Mouse (Mus musculus) midbrain, embryonic 12.5 days (tissue): ENCODE results near the gene Mael. TPM values are rescaled to one million over a fixed set of nuclear protein-coding genes. Genes with fewer than 3 reads are reported as not detected.

Source experiments
- ATAC-seq: fragments of 200-750 bp; cut with Nextera tagmentation; 2 replicates; pipeline ENCODE4 v1.8.0; 2017; ENCODE audit warnings: low read depth, moderate TSS enrichment, moderate library complexity; ENCODE audit not compliant: low FRiP score
- H3K27ac ChIP-seq: fragments of 300-500 bp; sonication (generic); replicated peaks from 2 replicates; pipeline ENCODE4 v1.5.1; 2016; ENCODE audit warnings: mild to moderate bottlenecking
- H3K27me3 ChIP-seq: fragments of 300-500 bp; sonication (generic); 2 replicates; pipeline ENCODE4 v1.6.1; 2016; ENCODE audit warnings: mild to moderate bottlenecking
- H3K36me3 ChIP-seq: fragments of 300-500 bp; sonication (generic); 2 replicates; pipeline ENCODE4 v1.6.1; 2016
- H3K4me1 ChIP-seq: fragments of 300-500 bp; sonication (generic); 2 replicates; pipeline ENCODE4 v1.6.1; 2016
- H3K4me2 ChIP-seq: fragments of 300-500 bp; sonication (generic); replicated peaks from 2 replicates; pipeline ENCODE4 v1.6.1; 2016; ENCODE audit warnings: mild to moderate bottlenecking, moderate library complexity
- H3K4me3 ChIP-seq: fragments of 300-500 bp; sonication (generic); 2 replicates; pipeline ENCODE4 v1.5.1; 2016; ENCODE audit warnings: mild to moderate bottlenecking
- H3K9ac ChIP-seq: fragments of 300-500 bp; sonication (generic); replicated peaks from 2 replicates; pipeline ENCODE4 v1.6.1; 2016; ENCODE audit warnings: mild to moderate bottlenecking, moderate library complexity
- H3K9me3 ChIP-seq: fragments of 300-500 bp; sonication (generic); 2 replicates; pipeline ENCODE4 v1.6.1; 2016; ENCODE audit warnings: mild to moderate bottlenecking
- WGBS: fragments of 180-500 bp; shearing (Covaris S2); methylation state at CpG from one replicate; pipeline ENCODE4 v1.1.7; 2016; 5-methylcytosine and 5-hydroxymethylcytosine counted together
- polyA plus RNA-seq: library from polyadenylated mRNA; unstranded; fragments of >200 nt; fragmentation: Nextera tagmentation; extraction: Ambion mirVana; gene quantifications from 2 replicates; pipeline ENCODE4 v1.2.1, GENCODE M21; 2016

The Mael gene
- polyA plus RNA-seq, 1 experiment from 2014 or later: 0.10 TPM

DNA sequence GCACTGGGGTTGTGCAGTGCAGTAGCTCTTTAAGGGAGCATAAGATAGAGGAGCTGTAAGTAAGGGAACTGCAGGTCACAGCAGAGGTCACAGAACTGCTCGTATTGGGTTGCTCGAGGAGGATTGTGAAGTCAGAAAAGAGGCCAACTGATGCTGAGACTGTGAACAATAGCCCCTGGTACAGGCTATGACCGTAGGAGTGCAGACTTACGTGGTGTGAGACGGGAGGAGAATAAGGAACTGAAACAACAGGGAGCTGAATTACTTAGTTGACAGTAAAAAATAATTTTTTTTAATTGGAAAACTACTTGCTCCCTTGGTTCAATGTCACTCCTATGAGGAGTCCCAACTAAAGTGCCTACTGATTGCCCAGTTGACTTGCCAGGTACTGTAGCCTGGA lies 34.4 kb downstream of the Mael start:
- Histone ChIP-seq H3K4me2 (no peak overlapping the region), H3K36me3 (no peaks in the 10 kb centered on the region), H3K27me3 (no peaks in the 10 kb centered on the region), H3K9me3 (no peaks in the 10 kb centered on the region), H3K9ac (no peak overlapping the region), H3K27ac (no peak overlapping the region), H3K4me1 (no peaks in the 10 kb centered on the region), H3K4me3 (no peak overlapping the region)
- 17% methylated on average over 5 of the region's 5 CpGs for WGBS
- ATAC-seq: no peak

DNA sequence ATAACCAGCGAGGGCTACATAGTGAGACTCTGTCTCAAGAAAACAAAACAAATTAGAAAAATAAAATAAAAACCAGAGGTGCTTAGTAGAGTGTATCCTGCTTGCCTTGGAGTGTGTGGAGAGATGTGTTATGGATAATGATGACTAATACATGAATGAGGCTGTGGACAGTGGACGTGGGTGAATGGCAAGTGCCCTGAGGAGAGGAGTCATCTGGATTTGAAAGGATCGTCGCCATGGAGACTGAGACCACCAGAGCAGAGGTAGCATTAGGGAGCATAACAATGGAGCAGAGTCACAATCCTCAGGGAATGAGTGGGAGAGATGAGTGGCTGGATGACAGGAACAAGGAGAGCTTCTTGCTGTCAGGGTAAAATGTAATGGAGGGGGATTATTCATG lies 48.7 kb downstream of the Mael start:
- H3K27ac ChIP-seq: no peak overlapping the region
- H3K27me3 ChIP-seq: no peaks in the 10 kb centered on the region
- peaks cover 3% of the 10 kb centered on the region; the same call in 1 of the 2 replicates for H3K4me1 ChIP-seq
- no peaks in the 10 kb centered on the region for H3K36me3 ChIP-seq
- no peaks in the 10 kb centered on the region for H3K9me3 ChIP-seq
- H3K4me3 ChIP-seq: no peak overlapping the region
- peak; percentile 66; the same call in 1 of the 2 replicates for ATAC-seq
- no peak overlapping the region for H3K4me2 ChIP-seq
- no peak overlapping the region for H3K9ac ChIP-seq
- 60% methylated on average over 4 of the region's 4 CpGs for WGBS

DNA sequence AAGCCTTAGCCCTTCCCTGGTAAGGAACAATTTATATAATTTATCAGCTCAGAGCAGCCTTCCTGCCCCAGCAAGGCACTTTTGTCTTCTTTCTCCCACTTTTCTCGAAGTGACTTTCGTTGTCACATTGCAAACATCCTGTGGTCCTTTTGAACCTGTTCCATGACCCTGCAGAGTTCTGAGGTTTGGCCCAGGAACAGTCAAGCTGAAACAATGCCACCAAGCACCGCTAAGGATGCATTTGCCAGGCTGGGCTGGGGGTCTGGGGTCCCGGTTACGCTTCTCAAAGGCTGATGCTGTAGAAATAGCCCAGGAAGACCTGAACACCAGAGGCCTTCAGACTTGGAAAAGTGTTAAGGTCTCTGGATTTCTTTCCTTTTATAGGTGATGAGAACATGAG lies 53.2 kb downstream of the Mael start:
- H3K27me3 ChIP-seq: no peaks in the 10 kb centered on the region
- H3K27ac ChIP-seq: no peak overlapping the region
- no peak overlapping the region for H3K4me2 ChIP-seq
- no peak overlapping the region for H3K4me3 ChIP-seq
- H3K4me1 ChIP-seq: peaks cover 3% of the 10 kb centered on the region; the same call in 1 of the 2 replicates
- no peaks in the 10 kb centered on the region for H3K9me3 ChIP-seq
- no peak for ATAC-seq
- H3K36me3 ChIP-seq: no peaks in the 10 kb centered on the region
- H3K9ac ChIP-seq: no peak overlapping the region
- WGBS: 93% methylated on average over 5 of the region's 5 CpGs

DNA sequence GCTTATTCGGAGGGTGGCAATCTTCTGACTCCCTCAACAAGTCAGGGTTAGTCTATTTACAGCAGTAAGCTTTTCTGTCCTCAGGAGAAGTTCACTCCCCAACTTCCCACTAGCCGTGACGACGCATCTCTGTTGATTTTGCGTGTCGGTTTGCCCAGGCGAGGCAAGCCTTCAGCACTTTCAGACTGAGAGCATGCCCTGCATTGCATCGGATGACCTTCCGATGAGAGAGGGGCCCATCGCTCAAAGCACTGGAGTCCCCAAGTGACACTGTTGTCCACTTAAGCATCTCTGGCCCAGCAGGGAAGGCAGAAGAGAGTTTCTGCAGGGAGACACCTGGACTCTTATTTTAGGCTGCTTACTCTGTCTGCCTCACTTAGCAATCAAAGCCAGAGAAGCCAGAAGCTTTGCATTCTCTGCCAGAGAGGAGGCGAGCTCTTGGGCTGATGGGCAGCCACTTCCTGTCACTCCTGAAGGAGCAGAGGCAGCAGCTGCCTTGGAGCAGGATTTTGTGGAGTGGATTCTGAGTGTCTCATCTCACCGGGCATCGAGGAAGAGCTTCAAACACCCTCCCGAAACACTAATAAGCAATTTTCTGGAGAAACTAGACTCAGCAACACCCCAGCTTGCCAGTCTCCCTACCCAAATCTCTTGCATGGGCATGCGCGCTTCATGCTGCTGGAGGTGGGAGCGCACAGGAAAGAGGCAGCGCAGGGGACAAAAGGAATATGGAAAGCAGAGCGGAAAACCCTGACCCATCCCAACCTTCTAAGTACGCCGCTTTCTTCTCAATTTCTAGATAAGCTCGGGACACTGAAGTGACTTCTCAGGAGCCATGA lies 53.9 kb downstream of the Mael start:
- Histone ChIP-seq H3K27me3 (no peaks in the 10 kb centered on the region), H3K9ac (no peak overlapping the region), H3K4me1 (no peaks in the 10 kb centered on the region), H3K27ac (no peak overlapping the region), H3K4me3 (no peak overlapping the region), H3K4me2 (no peak overlapping the region), H3K36me3 (no peaks in the 10 kb centered on the region), H3K9me3 (no peaks in the 10 kb centered on the region)
- 85% methylated on average over 22 of the region's 22 CpGs for WGBS
- ATAC-seq: no peak

DNA sequence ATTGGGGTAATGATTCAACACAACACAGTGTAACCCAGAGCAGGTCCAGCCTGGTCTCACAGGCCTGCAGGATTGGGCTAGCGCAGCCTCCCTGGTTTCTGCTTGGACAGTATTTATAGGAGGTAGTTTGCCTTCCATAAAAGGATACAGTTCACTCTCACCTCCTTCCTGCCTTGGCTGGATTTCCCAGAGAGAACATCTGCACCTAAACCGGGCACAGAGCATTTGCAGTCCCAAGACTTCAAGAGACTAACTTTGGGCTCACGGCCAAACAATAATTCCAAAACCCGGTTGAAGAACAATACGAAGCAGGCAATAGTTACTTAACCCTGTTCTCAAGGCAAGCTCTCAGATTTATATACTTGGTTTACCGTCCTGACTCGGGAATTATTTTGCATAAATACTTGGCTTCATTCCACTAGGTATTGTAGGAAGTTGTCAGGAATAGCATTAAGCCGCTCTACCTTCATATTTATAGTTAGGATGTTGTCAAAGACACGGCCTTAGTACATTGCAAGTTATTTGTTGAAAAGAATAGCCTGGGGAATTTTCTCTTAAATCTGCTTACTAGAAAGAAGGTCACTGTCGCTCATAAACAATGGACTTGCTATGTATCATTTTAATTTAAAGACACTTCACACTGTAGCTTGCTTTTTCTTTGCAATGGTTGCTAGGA lies 55.5 kb downstream of the Mael start:
- WGBS: 79% methylated on average over 10 of the region's 10 CpGs
- H3K4me1 ChIP-seq: no peaks in the 10 kb centered on the region

DNA sequence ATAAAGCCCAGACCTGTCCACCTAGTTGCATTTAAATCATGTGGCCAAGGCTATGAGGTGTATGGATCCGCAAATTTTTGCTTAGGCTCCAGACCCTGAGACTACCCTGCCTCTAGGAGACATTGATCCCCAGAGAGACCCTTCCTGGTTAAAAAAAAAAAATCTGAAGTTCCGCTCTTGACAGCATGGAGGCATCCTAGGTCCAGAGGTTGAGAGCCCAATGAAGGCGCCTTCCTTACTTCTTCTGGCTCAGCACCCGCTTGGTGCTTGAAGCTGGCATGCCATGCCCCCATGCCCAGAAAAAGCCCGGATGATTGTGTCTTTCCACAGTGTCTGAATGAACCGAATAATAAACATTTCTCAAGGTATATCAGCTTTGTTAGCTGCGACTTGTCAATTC lies 57.0 kb downstream of the Mael start:
- ATAC-seq: no peak
- WGBS: 87% methylated on average over 7 of the region's 7 CpGs

More for the DNA sequence above, 55.5 kb downstream of the Mael start:
- ATAC-seq: no peak
- H3K27me3 ChIP-seq: no peaks in the 10 kb centered on the region
- no peak overlapping the region for H3K9ac ChIP-seq
- H3K36me3 ChIP-seq: no peaks in the 10 kb centered on the region
- no peaks in the 10 kb centered on the region for H3K9me3 ChIP-seq
- H3K27ac ChIP-seq: no peak overlapping the region
- H3K4me2 ChIP-seq: no peak overlapping the region
- H3K4me3 ChIP-seq: no peak overlapping the region

DNA sequence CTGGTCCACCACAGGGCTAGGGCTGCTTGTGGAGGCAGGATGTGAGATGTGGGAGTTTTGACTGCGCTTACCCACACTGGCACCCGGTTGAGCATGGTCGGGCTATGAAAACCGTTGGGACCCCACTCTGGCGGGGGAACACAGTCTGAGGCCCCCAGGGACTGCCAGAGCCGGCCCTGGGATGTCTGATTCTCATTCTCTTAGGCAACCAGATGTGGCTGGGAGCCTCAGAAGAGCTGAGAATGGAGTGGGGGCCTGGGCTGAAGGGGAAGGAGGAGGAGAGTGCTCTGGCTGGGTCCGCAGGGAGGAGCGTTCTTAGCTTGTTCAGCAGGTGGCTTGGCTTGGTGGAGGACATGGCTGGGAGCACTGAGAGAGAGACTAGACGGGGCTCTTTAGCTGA lies 64.9 kb downstream of the Mael start:
- ATAC-seq: no peak
- WGBS: 83% methylated on average over 9 of the region's 9 CpGs
- H3K9me3 ChIP-seq: no peaks in the 10 kb centered on the region
- H3K4me3 ChIP-seq: no peak overlapping the region
- H3K27ac ChIP-seq: no peak overlapping the region
- H3K36me3 ChIP-seq: no peaks in the 10 kb centered on the region
- H3K4me2 ChIP-seq: no peak overlapping the region
- no peak overlapping the region for H3K9ac ChIP-seq
- no peaks in the 10 kb centered on the region for H3K4me1 ChIP-seq
- H3K27me3 ChIP-seq: no peaks in the 10 kb centered on the region

More for the DNA sequence above, 57.0 kb downstream of the Mael start:
- Histone ChIP-seq H3K27me3 (no peaks in the 10 kb centered on the region), H3K9ac (no peak overlapping the region), H3K4me3 (no peak overlapping the region), H3K36me3 (no peaks in the 10 kb centered on the region), H3K4me1 (no peaks in the 10 kb centered on the region), H3K4me2 (no peak overlapping the region), H3K9me3 (no peaks in the 10 kb centered on the region), H3K27ac (no peak overlapping the region)

DNA sequence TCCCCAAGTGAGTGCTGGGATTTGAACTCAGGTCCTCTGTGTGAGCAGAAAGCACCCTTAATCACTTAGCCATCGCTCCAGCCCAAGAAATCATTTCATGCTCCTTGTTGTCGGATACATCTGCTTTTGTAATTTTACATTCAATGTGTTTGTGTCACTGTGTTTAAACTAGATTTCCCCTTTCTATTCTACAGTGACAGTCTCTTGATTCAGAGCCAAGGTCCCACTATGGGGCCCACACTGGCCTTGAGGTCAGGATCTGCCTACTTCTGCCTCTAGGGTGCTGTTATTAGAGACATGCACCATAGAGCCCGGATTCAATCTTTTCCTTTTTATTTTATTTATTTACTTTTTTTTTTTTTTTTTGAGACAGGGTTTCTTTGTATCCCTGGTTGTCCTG lies 65.6 kb downstream of the Mael start:
- Histone ChIP-seq H3K27ac (no peak overlapping the region), H3K9me3 (no peaks in the 10 kb centered on the region), H3K4me3 (no peak overlapping the region), H3K27me3 (no peaks in the 10 kb centered on the region), H3K4me1 (no peaks in the 10 kb centered on the region), H3K4me2 (no peak overlapping the region), H3K36me3 (no peaks in the 10 kb centered on the region), H3K9ac (no peak overlapping the region)
- 87% methylated on average over 3 of the region's 3 CpGs for WGBS
- ATAC-seq: no peak

DNA sequence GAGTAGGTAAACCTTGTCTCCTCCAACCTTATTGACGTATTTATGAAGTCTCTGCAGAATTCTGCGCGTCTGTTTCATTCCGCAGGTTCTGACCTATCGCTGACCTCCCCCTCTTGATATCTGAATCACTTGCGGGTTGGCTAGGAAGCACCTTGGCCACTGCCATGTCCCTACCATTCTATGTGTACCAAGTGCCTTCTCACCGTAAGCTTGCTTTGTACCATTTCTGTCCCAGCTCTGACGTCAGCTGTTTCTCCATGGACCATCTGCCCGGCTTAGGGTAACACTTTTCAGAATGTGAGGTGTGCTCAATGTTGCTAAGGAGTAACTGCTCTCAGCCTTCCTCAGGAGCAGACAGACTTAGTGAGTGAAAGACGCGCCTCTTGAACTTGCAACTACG lies 67.7 kb downstream of the Mael start:
- Histone ChIP-seq H3K4me1 (no peaks in the 10 kb centered on the region), H3K9ac (no peak overlapping the region), H3K36me3 (no peaks in the 10 kb centered on the region), H3K9me3 (no peaks in the 10 kb centered on the region), H3K27ac (no peak overlapping the region), H3K4me2 (no peak overlapping the region), H3K4me3 (no peak overlapping the region), H3K27me3 (no peaks in the 10 kb centered on the region)
- ATAC-seq: no peak
- WGBS: 94% methylated on average over 12 of the region's 12 CpGs

DNA sequence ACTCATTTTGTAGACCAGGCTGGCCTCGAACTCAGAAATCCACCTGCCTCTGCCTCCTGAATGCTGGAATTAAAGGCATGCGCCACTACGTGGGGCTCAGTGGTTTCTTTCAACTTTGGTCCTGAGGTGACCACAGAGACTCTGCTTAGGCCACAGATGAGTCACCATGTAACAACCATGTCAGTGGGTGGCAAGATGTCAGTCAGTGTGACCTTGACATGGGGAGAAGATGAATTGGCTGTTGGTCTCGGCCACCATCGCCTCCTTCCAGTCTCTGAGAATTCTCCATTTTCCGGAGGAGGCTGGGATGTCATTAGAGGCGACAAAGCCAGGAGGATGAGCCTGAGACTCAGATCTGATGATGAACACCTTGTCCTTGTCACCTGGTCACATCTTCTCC lies 68.8 kb downstream of the Mael start:
- Histone ChIP-seq H3K9ac (no peak overlapping the region), H3K4me1 (no peaks in the 10 kb centered on the region; the same call in 1 of the 2 replicates), H3K4me2 (no peak overlapping the region), H3K9me3 (no peaks in the 10 kb centered on the region), H3K36me3 (no peaks in the 10 kb centered on the region), H3K4me3 (no peak overlapping the region), H3K27me3 (peaks cover 4% of the 10 kb centered on the region; the same call in 1 of the 2 replicates), H3K27ac (no peak overlapping the region)
- 88% methylated on average over 7 of the region's 7 CpGs for WGBS
- no peak for ATAC-seq

DNA sequence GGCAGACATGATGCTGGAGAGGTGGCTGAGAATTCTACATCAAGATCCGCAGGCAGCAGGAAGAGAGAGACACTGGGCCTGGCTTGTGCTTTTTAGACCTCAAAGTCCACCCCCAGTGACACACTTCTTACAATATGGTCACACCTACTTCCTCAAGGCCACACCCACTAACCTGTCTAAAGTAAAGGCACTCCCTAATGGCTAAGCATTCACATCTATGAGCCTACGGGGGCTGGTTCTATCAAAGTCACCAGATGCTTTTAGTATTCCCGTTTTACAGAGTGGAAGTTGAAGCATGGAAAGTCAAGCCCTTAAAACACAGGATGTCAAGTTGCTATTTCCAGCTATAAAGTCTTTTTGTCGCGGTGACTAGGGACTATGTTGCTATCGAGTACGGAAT lies 70.5 kb downstream of the Mael start:
- no peak overlapping the region for H3K4me3 ChIP-seq
- peaks cover 5% of the 10 kb centered on the region; the same call in 1 of the 2 replicates for H3K4me1 ChIP-seq
- no peak overlapping the region for H3K4me2 ChIP-seq

DNA sequence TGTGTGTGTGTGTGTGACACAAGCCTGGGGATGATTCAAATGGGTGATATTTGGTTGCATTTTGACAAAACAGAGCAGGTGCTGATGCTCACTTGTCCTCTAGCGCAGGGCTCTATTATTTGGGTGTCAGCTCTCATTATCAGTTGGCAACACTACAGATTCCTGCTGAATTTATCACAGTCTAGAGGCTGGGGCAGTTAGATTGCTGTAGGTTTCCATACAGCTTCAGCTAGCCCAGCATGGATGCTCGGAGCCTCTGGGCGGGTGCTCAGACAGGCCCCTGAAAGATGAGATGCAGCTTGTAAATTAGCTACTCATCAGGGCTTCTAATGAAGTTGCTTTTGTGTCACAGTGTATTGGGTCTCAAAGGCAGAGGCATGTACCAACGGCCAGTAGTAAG lies 71.1 kb downstream of the Mael start:
- WGBS: 93% methylated on average over 4 of the region's 4 CpGs
- no peak overlapping the region for H3K27ac ChIP-seq
- H3K4me1 ChIP-seq: peaks cover 5% of the 10 kb centered on the region; the same call in 1 of the 2 replicates
- H3K4me3 ChIP-seq: no peak overlapping the region
- no peak for ATAC-seq
- H3K4me2 ChIP-seq: no peak overlapping the region
- H3K27me3 ChIP-seq: peaks cover 10% of the 10 kb centered on the region; the same call in 1 of the 2 replicates
- no peak overlapping the region for H3K9ac ChIP-seq
- H3K9me3 ChIP-seq: no peaks in the 10 kb centered on the region
- H3K36me3 ChIP-seq: no peaks in the 10 kb centered on the region

More for the DNA sequence above, 70.5 kb downstream of the Mael start:
- peaks cover 10% of the 10 kb centered on the region; the same call in 1 of the 2 replicates for H3K27me3 ChIP-seq
- WGBS: 94% methylated on average over 7 of the region's 7 CpGs
- no peak for ATAC-seq
- no peak overlapping the region for H3K27ac ChIP-seq
- H3K36me3 ChIP-seq: no peaks in the 10 kb centered on the region
- H3K9me3 ChIP-seq: no peaks in the 10 kb centered on the region
- H3K9ac ChIP-seq: no peak overlapping the region
